Mouse (Mus musculus) left cerebral cortex, postnatal 10 days (tissue): ENCODE measurements around the gene Cd27. TPM values are rescaled to one million over a fixed set of nuclear protein-coding genes. Genes with fewer than 3 reads are reported as not detected.

Experiments used
- microRNA-seq: library from miRNA; unstranded; fragments of <30 nt; microRNA quantifications from one replicate; pipeline ENCODE4 v1.2.0, GENCODE M21; 2022
- total RNA-seq, 2 experiments: library from RNA; stranded (reverse); gene quantifications; 2 replicates each; pipeline ENCODE4 v1.2.3; 2021

Gene Cd27
- total RNA-seq, 2 experiments from 2014 or later = not detected

Small RNA genes within 50 kb of the gene (microRNA-seq; reads per million reads assigned to microRNA genes)
- 1.7 reads per million for gene Mir3098
- not detected for gene Mir8113

Other genes starting within 250 kb of the Cd27 start
- 100 to 1,000 TPM; 116 TPM for gene Pianp, start 240.3 kb downstream of the Cd27 start, total RNA-seq
- gene Zfp384, start 227.9 kb downstream of the Cd27 start, total RNA-seq = 10 to 100 TPM; 41.0 to 41.2 TPM
- 10 to 100 TPM; 56.9 to 59.9 TPM for gene Ing4, start 197.2 kb downstream of the Cd27 start, total RNA-seq
- 1 to 10 TPM; 8.0 to 8.7 TPM for gene Acrbp, start 187.3 kb downstream of the Cd27 start, total RNA-seq
- gene Lpar5, start 169.1 kb downstream of the Cd27 start, total RNA-seq = 1 to 10 TPM in 1 of 2 experiments, under 1 TPM in 1; 0.45 to 1.0 TPM
- gene Chd4, start 141.0 kb downstream of the Cd27 start, total RNA-seq = 100 to 1,000 TPM; 147 to 157 TPM
- 10 to 100 TPM; 32.4 to 35.6 TPM for gene Nop2, start 105.1 kb downstream of the Cd27 start, total RNA-seq
- 10 to 100 TPM; 38.7 to 40.2 TPM for gene Iffo1, start 91.8 kb downstream of the Cd27 start, total RNA-seq
- gene Gapdh, start 70.5 kb downstream of the Cd27 start, total RNA-seq = 1,000 to 10,000 TPM; 1,896 to 1,966 TPM
- 10 to 100 TPM; 31.7 to 32.7 TPM for gene Ncapd2, start 45.3 kb downstream of the Cd27 start, total RNA-seq
- 10 to 100 TPM; 70.1 to 78.7 TPM for gene Mrpl51, start 45.2 kb downstream of the Cd27 start, total RNA-seq
- 10 to 100 TPM; 25.7 to 26.5 TPM for gene Vamp1, start 21.5 kb downstream of the Cd27 start, total RNA-seq
- gene Tapbpl, start 5.2 kb downstream of the Cd27 start, total RNA-seq = 1 to 10 TPM; 2.4 to 2.5 TPM
- gene Tuba3a, start 49.0 kb upstream of the Cd27 start, total RNA-seq = not detected
- gene Ltbr, start 76.9 kb upstream of the Cd27 start, total RNA-seq = 1 to 10 TPM; 9.4 to 9.7 TPM
- 1 to 10 TPM; 2.0 to 2.3 TPM for gene Scnn1a, start 83.6 kb upstream of the Cd27 start, total RNA-seq
- gene Tnfrsf1a, start 112.4 kb upstream of the Cd27 start, total RNA-seq = 10 to 100 TPM in 1 of 2 experiments, 1 to 10 TPM in 1; 9.4 to 11.8 TPM
- gene Plekhg6, start 143.8 kb upstream of the Cd27 start, total RNA-seq = under 1 TPM; 0.14 to 0.24 TPM